Mouse (Mus musculus): ENCODE measurements around the gene Fbxl13. TPM values are rescaled to one million over a fixed set of nuclear protein-coding genes. Genes with fewer than 3 reads are reported as not detected.

The Fbxl13 gene
- polyA plus RNA-seq, 1 experiment from 2014 or later: 0.18 TPM

DNA sequence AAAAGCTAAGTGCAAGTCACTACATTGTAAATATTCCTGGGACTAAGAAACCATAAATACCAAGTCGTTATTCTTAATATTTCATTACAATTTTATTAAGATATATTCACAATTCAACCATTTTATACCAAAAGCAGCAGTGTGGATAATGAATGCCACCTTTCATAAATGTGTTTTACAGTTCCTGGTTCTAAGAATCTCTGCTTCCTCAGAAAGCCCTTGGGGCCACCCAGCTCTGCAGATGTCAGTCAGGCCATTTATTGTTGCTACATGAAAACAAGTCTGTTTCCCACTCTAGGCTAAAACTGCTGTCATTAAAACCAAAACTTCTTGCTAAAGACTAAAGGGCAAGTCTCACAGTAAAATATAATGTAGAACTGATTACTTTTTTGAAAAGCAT lies 77.7 kb downstream of the Fbxl13 start:
- Histone ChIP-seq H3K4me3 (replicated peaks; ENCODE audit: low read length) (no peak overlapping the region), H3K27me3 (replicated peaks; ENCODE audit: control insufficient read depth, insufficient read depth, low read length) (no peaks in the 10 kb centered on the region), H3K27ac (ENCODE audit: low read length) (no peak overlapping the region), H3K9ac (replicated peaks; ENCODE audit: low read depth, low read length) (no peak overlapping the region), H3K4me2 (ENCODE audit: low read length) (no peak overlapping the region), H3K36me3 (ENCODE audit: control insufficient read depth, insufficient read depth) (no peaks in the 10 kb centered on the region), H3K9me3 (ENCODE audit: control insufficient read depth, low read length) (no peaks in the 10 kb centered on the region), H3K4me1 (replicated peaks; ENCODE audit: control insufficient read depth, insufficient read depth, low read length) (0 out of 2 replicates have a peak, but pooled peaks cover 4% of the 10 kb centered on the region)
- no peak for ATAC-seq
- WGBS: 80% methylated on average over 1 of the region's 1 CpGs

DNA sequence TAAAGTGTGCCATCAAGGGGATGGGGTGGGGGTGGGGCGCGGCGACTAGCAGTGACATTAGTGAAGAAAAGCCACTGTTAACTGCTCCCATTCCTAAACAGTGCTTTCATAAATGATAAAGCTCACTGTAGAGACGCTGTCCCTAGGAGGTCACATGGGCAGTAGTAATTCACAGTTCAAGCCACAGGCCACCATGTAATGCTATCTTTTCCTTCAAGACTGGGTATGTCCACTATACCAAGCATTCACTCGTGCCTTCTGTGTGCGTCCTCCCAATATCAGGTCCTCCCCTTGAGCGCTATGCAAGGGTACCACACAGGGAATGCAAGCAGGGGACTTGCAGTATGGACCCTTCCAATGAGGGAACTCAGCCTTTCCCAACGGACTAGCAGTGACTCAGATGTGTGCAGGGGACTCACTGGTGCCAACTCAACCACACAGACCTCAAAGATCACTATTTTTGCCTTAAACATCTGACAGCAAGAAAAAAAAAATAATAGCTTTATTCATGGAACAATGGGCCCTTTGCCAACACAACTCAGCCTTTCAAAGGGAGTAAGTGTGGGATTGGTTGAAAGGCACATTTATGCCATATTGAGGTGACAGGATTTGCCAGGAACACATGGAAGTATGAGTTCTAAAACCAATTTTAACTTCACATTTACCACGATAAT lies 79.9 kb downstream of the Fbxl13 start:
- no peak overlapping the region for H3K9ac ChIP-seq (replicated peaks; ENCODE audit: low read depth, low read length)
- 0 out of 2 replicates have a peak, but pooled peaks cover 4% of the 10 kb centered on the region for H3K4me1 ChIP-seq (replicated peaks; ENCODE audit: control insufficient read depth, insufficient read depth, low read length)
- H3K4me2 ChIP-seq (ENCODE audit: low read length): no peak overlapping the region
- WGBS: 84% methylated on average over 9 of the region's 9 CpGs
- no peaks in the 10 kb centered on the region for H3K27me3 ChIP-seq (replicated peaks; ENCODE audit: control insufficient read depth, insufficient read depth, low read length)
- H3K27ac ChIP-seq (ENCODE audit: low read length): no peak overlapping the region
- no peaks in the 10 kb centered on the region for H3K36me3 ChIP-seq (ENCODE audit: control insufficient read depth, insufficient read depth)
- H3K4me3 ChIP-seq (replicated peaks; ENCODE audit: low read length): no peak overlapping the region
- ATAC-seq: no peak
- H3K9me3 ChIP-seq (ENCODE audit: control insufficient read depth, low read length): no peaks in the 10 kb centered on the region

DNA sequence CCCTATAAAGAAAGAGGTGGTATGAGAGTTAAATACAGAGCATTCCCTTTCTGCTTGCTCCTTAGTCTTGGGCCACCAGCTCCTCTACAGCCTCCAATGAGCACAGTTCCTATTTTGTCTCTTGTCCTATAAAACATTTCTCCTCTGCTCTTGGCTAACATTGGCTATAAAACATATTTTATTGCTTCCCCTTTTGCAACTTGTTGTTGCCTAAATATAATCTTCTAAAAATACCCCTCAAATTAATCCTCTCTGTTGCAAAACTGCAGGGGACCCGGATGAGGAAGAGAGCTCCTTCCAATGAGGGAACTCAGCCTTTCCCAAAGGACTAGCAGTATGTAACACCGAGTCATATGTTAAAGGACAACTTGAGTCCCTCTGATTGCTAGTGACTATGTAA lies 81.5 kb downstream of the Fbxl13 start:
- no peak overlapping the region for H3K4me3 ChIP-seq (replicated peaks; ENCODE audit: low read length)
- ATAC-seq: no peak
- no peak overlapping the region for H3K9ac ChIP-seq (replicated peaks; ENCODE audit: low read depth, low read length)
- H3K9me3 ChIP-seq (ENCODE audit: control insufficient read depth, low read length): no peaks in the 10 kb centered on the region
- 90% methylated on average over 2 of the region's 2 CpGs for WGBS
- H3K27me3 ChIP-seq (replicated peaks; ENCODE audit: control insufficient read depth, insufficient read depth, low read length): no peaks in the 10 kb centered on the region
- no peak overlapping the region for H3K4me2 ChIP-seq (ENCODE audit: low read length)
- H3K4me1 ChIP-seq (replicated peaks; ENCODE audit: control insufficient read depth, insufficient read depth, low read length): 0 out of 2 replicates have a peak, but pooled peaks cover 4% of the 10 kb centered on the region
- H3K27ac ChIP-seq (ENCODE audit: low read length): no peak overlapping the region
- H3K36me3 ChIP-seq (ENCODE audit: control insufficient read depth, insufficient read depth): no peaks in the 10 kb centered on the region

DNA sequence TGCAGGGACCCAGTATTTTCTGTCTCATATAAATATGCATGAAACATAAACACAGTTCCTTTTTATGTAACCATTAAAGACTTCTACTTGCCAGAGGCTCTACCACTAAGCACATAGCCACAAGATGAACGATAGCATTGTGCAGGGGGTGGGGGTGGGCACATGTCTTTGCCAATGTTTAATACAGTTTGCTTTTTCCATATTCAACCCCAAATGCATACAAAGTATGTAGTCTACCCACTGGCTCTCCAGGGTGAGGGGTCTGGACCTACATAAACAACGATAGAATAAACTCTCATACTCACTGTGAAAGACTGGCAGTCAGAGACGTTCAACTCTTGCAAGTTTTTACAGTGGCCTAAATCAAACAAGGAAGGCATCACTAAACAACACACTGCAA lies 88.9 kb downstream of the Fbxl13 start:
- no peak for ATAC-seq
- Histone ChIP-seq H3K27me3 (replicated peaks; ENCODE audit: control insufficient read depth, insufficient read depth, low read length) (no peaks in the 10 kb centered on the region), H3K27ac (ENCODE audit: low read length) (no peak overlapping the region)

DNA sequence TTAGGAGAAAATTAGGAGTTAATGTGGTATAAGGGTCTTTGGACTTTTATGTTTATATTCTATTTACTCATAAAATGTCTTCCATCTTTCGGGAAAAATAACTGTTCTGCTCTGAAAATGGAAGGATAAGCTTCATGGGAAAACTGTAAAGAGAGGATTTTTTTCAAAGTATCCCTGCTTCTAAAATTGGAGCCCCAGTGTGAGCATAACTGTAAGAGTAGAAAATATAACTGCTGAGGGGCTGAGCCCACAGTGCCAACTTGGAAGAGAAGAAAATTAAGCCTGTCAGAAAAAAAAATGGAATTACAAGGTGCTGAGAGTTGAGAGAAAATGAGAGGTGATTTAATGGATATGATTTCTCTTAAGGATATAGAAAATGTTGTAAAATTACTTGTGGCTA lies 90.7 kb downstream of the Fbxl13 start:
- WGBS: 81% methylated on average over 1 of the region's 1 CpGs
- ATAC-seq: no peak

More for the DNA sequence above, 88.9 kb downstream of the Fbxl13 start:
- Histone ChIP-seq H3K4me3 (replicated peaks; ENCODE audit: low read length) (no peak overlapping the region), H3K9me3 (ENCODE audit: control insufficient read depth, low read length) (no peaks in the 10 kb centered on the region), H3K9ac (replicated peaks; ENCODE audit: low read depth, low read length) (no peak overlapping the region), H3K4me2 (ENCODE audit: low read length) (no peak overlapping the region), H3K36me3 (ENCODE audit: control insufficient read depth, insufficient read depth) (no peaks in the 10 kb centered on the region), H3K4me1 (replicated peaks; ENCODE audit: control insufficient read depth, insufficient read depth, low read length) (no peaks in the 10 kb centered on the region)
- WGBS: 77% methylated on average over 3 of the region's 3 CpGs

DNA sequence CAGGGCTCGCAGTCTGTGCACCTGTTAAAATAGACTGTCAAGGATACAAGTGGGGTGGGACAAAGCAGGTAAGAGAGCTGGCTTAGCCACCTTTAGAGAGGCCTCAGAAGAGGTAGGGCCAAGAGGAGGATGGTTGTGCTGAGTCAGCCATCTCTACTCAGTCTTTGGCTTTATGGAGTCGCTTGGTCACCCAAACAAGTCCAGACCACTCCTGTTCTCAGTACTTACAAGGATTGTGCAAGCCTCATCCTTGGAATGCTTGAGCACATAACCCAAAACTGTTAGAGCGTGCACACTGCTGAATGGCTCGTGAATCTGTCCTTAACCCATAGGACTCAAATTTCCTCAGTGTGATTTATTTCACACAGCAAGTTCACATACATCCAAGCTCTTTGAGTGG lies 91.7 kb downstream of the Fbxl13 start:
- Histone ChIP-seq H3K9ac (replicated peaks; ENCODE audit: low read depth, low read length) (no peak overlapping the region), H3K36me3 (ENCODE audit: control insufficient read depth, insufficient read depth) (no peaks in the 10 kb centered on the region), H3K4me1 (replicated peaks; ENCODE audit: control insufficient read depth, insufficient read depth, low read length) (no peaks in the 10 kb centered on the region), H3K27ac (ENCODE audit: low read length) (no peak overlapping the region), H3K4me3 (replicated peaks; ENCODE audit: low read length) (no peak overlapping the region), H3K4me2 (ENCODE audit: low read length) (no peak overlapping the region), H3K27me3 (replicated peaks; ENCODE audit: control insufficient read depth, insufficient read depth, low read length) (no peaks in the 10 kb centered on the region), H3K9me3 (ENCODE audit: control insufficient read depth, low read length) (no peaks in the 10 kb centered on the region)
- no peak for ATAC-seq
- 90% methylated on average over 4 of the region's 4 CpGs for WGBS

More for the DNA sequence above, 90.7 kb downstream of the Fbxl13 start:
- H3K36me3 ChIP-seq (ENCODE audit: control insufficient read depth, insufficient read depth): no peaks in the 10 kb centered on the region
- no peak overlapping the region for H3K4me3 ChIP-seq (replicated peaks; ENCODE audit: low read length)
- H3K27me3 ChIP-seq (replicated peaks; ENCODE audit: control insufficient read depth, insufficient read depth, low read length): no peaks in the 10 kb centered on the region
- no peak overlapping the region for H3K4me2 ChIP-seq (ENCODE audit: low read length)
- no peaks in the 10 kb centered on the region for H3K9me3 ChIP-seq (ENCODE audit: control insufficient read depth, low read length)
- no peaks in the 10 kb centered on the region for H3K4me1 ChIP-seq (replicated peaks; ENCODE audit: control insufficient read depth, insufficient read depth, low read length)
- H3K9ac ChIP-seq (replicated peaks; ENCODE audit: low read depth, low read length): no peak overlapping the region
- no peak overlapping the region for H3K27ac ChIP-seq (ENCODE audit: low read length)

DNA sequence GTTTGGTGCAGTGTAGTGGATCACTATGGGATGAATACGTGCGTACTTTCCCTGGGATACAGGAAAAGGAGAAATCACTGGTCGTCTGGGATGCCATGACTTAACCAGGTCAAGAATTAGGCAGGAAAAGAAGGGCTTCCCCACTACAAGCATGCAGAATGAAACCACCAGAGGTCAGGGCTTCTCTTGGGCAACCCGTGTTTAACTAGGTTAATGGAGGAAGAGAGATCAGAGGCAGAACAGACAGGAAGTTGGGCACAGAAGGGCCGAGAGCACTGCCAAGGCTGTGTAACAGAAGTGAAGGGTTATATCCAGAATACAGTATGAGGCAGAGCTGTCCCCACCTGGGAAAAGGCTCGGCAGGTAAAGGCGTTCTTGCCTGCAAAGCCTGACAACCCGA lies 98.4 kb downstream of the Fbxl13 start:
- Histone ChIP-seq H3K4me2 (ENCODE audit: low read length) (no peak overlapping the region), H3K4me1 (replicated peaks; ENCODE audit: control insufficient read depth, insufficient read depth, low read length) (no peaks in the 10 kb centered on the region), H3K4me3 (replicated peaks; ENCODE audit: low read length) (no peak overlapping the region), H3K27me3 (replicated peaks; ENCODE audit: control insufficient read depth, insufficient read depth, low read length) (no peaks in the 10 kb centered on the region), H3K9ac (replicated peaks; ENCODE audit: low read depth, low read length) (no peak overlapping the region), H3K9me3 (ENCODE audit: control insufficient read depth, low read length) (no peaks in the 10 kb centered on the region), H3K27ac (ENCODE audit: low read length) (no peak overlapping the region), H3K36me3 (ENCODE audit: control insufficient read depth, insufficient read depth) (no peaks in the 10 kb centered on the region)
- no peak for ATAC-seq
- 87% methylated on average over 8 of the region's 8 CpGs for WGBS

DNA sequence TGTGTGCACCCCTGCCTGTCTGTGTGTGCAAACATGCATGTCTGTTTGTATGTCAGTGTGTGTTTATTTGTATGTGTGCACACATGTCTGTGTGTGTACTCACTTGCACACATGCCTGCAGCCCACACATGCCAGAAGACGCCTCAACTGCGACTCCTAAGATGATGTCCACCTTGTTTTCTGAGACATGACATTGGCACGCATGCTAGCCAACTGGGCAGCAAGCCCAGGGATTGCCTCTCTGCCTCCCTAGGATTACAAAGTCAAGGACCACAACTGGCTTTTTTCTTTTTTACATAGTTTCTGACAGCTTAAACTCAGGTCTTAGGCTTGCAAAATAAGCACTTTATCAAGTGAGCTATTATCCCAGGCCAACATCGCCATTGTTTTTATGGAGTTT lies 99.6 kb downstream of the Fbxl13 start:
- Histone ChIP-seq H3K9me3 (ENCODE audit: control insufficient read depth, low read length) (no peaks in the 10 kb centered on the region), H3K27ac (ENCODE audit: low read length) (no peak overlapping the region), H3K4me3 (replicated peaks; ENCODE audit: low read length) (no peak overlapping the region), H3K4me1 (replicated peaks; ENCODE audit: control insufficient read depth, insufficient read depth, low read length) (no peaks in the 10 kb centered on the region), H3K27me3 (replicated peaks; ENCODE audit: control insufficient read depth, insufficient read depth, low read length) (no peaks in the 10 kb centered on the region), H3K9ac (replicated peaks; ENCODE audit: low read depth, low read length) (no peak overlapping the region), H3K4me2 (ENCODE audit: low read length) (no peak overlapping the region), H3K36me3 (ENCODE audit: control insufficient read depth, insufficient read depth) (no peaks in the 10 kb centered on the region)
- WGBS: 77% methylated on average over 4 of the region's 4 CpGs
- no peak for ATAC-seq

DNA sequence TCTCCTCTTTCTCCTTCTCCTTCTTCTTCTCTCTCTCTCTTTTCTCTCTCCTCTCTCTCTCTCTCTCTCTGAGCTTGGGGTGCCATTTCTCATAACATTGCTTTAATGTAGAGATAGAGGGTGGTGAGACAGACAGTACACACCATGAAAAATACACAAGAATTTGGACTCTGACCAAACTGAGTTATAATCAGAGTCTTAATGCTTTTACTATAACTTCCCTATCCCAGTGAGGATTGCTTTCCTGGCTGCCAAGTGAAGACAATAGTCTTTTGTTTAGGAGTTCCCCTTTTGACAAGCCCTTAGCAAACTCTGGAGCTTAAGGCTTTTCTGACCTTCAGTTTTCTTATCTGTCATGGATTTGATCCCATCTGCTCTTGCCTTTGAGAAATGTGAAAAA lies 100.2 kb downstream of the Fbxl13 start:
- no peak for ATAC-seq
- Histone ChIP-seq H3K9ac (replicated peaks; ENCODE audit: low read depth, low read length) (no peak overlapping the region), H3K9me3 (ENCODE audit: control insufficient read depth, low read length) (no peaks in the 10 kb centered on the region)

DNA sequence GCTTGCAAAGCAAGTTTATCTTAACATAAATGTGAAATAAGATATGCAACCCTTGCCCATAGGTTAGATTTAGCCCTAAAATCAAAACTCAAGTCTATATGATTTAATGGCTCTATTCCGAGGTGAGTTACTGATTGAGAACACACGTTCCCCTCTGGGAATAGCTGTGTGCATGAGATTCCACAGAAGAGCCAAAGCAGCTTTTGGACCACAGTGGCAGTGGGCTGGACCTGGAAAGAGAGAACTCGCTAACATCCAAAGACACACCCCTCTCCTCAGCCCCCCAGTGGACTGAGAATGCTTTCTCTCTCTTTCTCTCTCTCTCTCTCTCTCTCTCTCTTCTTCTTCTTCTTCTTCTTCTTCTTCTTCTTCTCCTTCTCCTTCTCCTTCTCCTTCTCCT lies 100.6 kb downstream of the Fbxl13 start:
- no peaks in the 10 kb centered on the region for H3K27me3 ChIP-seq (replicated peaks; ENCODE audit: control insufficient read depth, insufficient read depth, low read length)
- 72% methylated on average over 3 of the region's 3 CpGs for WGBS

More for the DNA sequence above, 100.2 kb downstream of the Fbxl13 start:
- Histone ChIP-seq H3K36me3 (ENCODE audit: control insufficient read depth, insufficient read depth) (no peaks in the 10 kb centered on the region), H3K27ac (ENCODE audit: low read length) (no peak overlapping the region), H3K4me3 (replicated peaks; ENCODE audit: low read length) (no peak overlapping the region), H3K4me1 (replicated peaks; ENCODE audit: control insufficient read depth, insufficient read depth, low read length) (no peaks in the 10 kb centered on the region), H3K4me2 (ENCODE audit: low read length) (no peak overlapping the region), H3K27me3 (replicated peaks; ENCODE audit: control insufficient read depth, insufficient read depth, low read length) (no peaks in the 10 kb centered on the region)

More for the DNA sequence above, 100.6 kb downstream of the Fbxl13 start:
- H3K36me3 ChIP-seq (ENCODE audit: control insufficient read depth, insufficient read depth): no peaks in the 10 kb centered on the region
- no peak overlapping the region for H3K4me3 ChIP-seq (replicated peaks; ENCODE audit: low read length)
- H3K27ac ChIP-seq (ENCODE audit: low read length): no peak overlapping the region
- no peaks in the 10 kb centered on the region for H3K9me3 ChIP-seq (ENCODE audit: control insufficient read depth, low read length)
- H3K4me1 ChIP-seq (replicated peaks; ENCODE audit: control insufficient read depth, insufficient read depth, low read length): no peaks in the 10 kb centered on the region
- ATAC-seq: no peak
- H3K4me2 ChIP-seq (ENCODE audit: low read length): no peak overlapping the region
- no peak overlapping the region for H3K9ac ChIP-seq (replicated peaks; ENCODE audit: low read depth, low read length)
